Mouse (Mus musculus): Measurements from ENCODE around the gene Six3. TPM values are rescaled to one million over a fixed set of nuclear protein-coding genes. Genes with fewer than 3 reads are reported as not detected.

The Six3 gene
- polyA plus RNA-seq, 1 experiment from 2014 or later = not detected

DNA sequence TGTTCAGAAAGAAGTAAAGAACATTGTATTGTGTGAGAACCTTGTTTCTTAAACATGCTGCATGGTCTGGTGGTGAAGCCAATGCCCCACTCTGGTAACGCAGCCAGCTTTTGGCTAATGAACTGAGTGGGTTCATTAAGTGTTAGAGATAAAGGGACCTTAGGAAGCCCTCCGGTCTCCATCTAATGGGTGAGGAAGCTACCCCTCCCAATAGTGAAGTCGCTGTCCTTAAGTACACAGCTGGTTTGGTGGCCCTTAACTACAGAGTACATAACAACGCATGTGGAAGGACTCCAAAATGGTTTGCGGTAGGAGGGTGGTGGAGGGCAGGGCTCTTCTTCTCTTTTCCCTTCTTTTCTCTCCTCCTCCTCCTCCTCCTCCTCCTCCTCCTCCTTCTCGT lies 24.5 kb downstream of the Six3 start:
- DNase-seq (ENCODE audit: low spot score) = no peak
- Histone ChIP-seq H3K27me3 (ENCODE audit: control insufficient read depth, insufficient read depth, low read length) (no peaks in the 10 kb centered on the region; the same call in 1 of the 2 replicates), H3K4me1 (replicated peaks; ENCODE audit: control insufficient read depth, insufficient read depth) (no peaks in the 10 kb centered on the region), H3K4me3 (ENCODE audit: low read depth, low read length) (no peak overlapping the region), H3K27ac (replicated peaks) (no peak overlapping the region), H3K4me2 (replicated peaks; ENCODE audit: low read depth) (no peak overlapping the region), H3K36me3 (ENCODE audit: control insufficient read depth, insufficient read depth, low read length) (no peaks in the 10 kb centered on the region), H3K9me3 (ENCODE audit: control insufficient read depth, low read length) (no peaks in the 10 kb centered on the region), H3K9ac (ENCODE audit: low read length) (no peak overlapping the region)
- WGBS = 49% methylated on average over 5 of the region's 6 CpGs
- no peak for ATAC-seq (ENCODE audit: low FRiP score, low TSS enrichment)
- no peak for TF ChIP-seq EP300 (optimal IDR thresholded peaks at IDR 0.05)
- TF ChIP-seq CTCF (IDR thresholded peaks at IDR 0.05; ENCODE audit: low read depth) = no peak

GRCm38 (mm10) chr17:85645312-85645711 lies 31.9 kb downstream of the Six3 start:
- no peak for ATAC-seq (ENCODE audit: low FRiP score, low TSS enrichment)
- Histone ChIP-seq H3K9ac (ENCODE audit: low read length) (no peak overlapping the region), H3K27me3 (ENCODE audit: control insufficient read depth, insufficient read depth, low read length) (peaks cover 2% of the 10 kb centered on the region; the same call in 1 of the 2 replicates), H3K4me3 (ENCODE audit: low read depth, low read length) (peak overlapping the region; percentile 20; the same call in 1 of the 2 replicates), H3K4me2 (replicated peaks; ENCODE audit: low read depth) (peak overlapping the region; percentile 58), H3K4me1 (replicated peaks; ENCODE audit: control insufficient read depth, insufficient read depth) (no peaks in the 10 kb centered on the region), H3K36me3 (ENCODE audit: control insufficient read depth, insufficient read depth, low read length) (no peaks in the 10 kb centered on the region), H3K27ac (replicated peaks) (0 out of 2 replicates have a peak overlapping the region, but pooled peaks have one; percentile 45), H3K9me3 (ENCODE audit: control insufficient read depth, low read length) (no peaks in the 10 kb centered on the region)
- no peak for DNase-seq (ENCODE audit: low spot score)
- TF ChIP-seq CTCF (IDR thresholded peaks at IDR 0.05; ENCODE audit: low read depth) = no peak
- no peak for TF ChIP-seq EP300 (optimal IDR thresholded peaks at IDR 0.05)
- 19% methylated on average over 11 of the region's 12 CpGs for WGBS

- DNase-seq (ENCODE audit: low spot score) = peak; percentile 56
- Histone ChIP-seq H3K9me3 (ENCODE audit: control insufficient read depth, low read length) (no peaks in the 10 kb centered on the region), H3K4me3 (ENCODE audit: low read depth, low read length) (peak overlapping the region; percentile 20; the same call in 1 of the 2 replicates), H3K27me3 (ENCODE audit: control insufficient read depth, insufficient read depth, low read length) (peaks cover 2% of the 10 kb centered on the region; the same call in 1 of the 2 replicates), H3K4me1 (replicated peaks; ENCODE audit: control insufficient read depth, insufficient read depth) (no peaks in the 10 kb centered on the region), H3K27ac (replicated peaks) (no peak overlapping the region), H3K9ac (ENCODE audit: low read length) (no peak overlapping the region), H3K4me2 (replicated peaks; ENCODE audit: low read depth) (peak overlapping the region; percentile 58), H3K36me3 (ENCODE audit: control insufficient read depth, insufficient read depth, low read length) (no peaks in the 10 kb centered on the region)
- ATAC-seq (ENCODE audit: low FRiP score, low TSS enrichment) = peak; percentile 23; the same call in 1 of the 2 replicates
- peak; percentile 81 for TF ChIP-seq CTCF (IDR thresholded peaks at IDR 0.05; ENCODE audit: low read depth)
- TF ChIP-seq EP300 (optimal IDR thresholded peaks at IDR 0.05) = no peak
- 8% methylated on average over 36 of the region's 36 CpGs for WGBS
Observed at GRCm38 (mm10) chr17:85645718-85646665, 32.6 kb downstream of the Six3 start.

DNA sequence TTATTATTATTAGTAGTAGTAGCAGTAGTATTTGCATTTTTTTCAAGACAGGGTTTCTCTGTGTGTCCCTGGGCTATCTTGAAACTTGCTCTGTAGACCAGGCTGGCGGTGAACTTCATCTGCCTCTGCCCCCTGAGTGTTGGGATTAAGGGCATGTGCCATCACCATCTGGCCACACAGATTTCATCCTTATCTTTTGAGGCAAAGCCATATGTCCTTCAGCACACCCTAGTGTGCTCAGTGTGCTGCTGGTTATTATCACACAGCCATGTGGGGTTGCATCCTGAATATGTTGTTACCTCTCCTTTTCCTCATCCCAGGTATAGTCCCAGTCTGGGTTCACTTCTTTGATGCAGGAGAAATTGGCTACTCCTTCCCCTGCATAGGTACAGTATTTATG lies 46.6 kb downstream of the Six3 start:
- no peaks in the 10 kb centered on the region for H3K4me1 ChIP-seq (replicated peaks; ENCODE audit: control insufficient read depth, insufficient read depth)
- ATAC-seq (ENCODE audit: low FRiP score, low TSS enrichment) (no peak), DNase-seq (ENCODE audit: low spot score) (no peak)
- H3K4me2 ChIP-seq (replicated peaks; ENCODE audit: low read depth) = no peak overlapping the region
- H3K4me3 ChIP-seq (ENCODE audit: low read depth, low read length) = no peak overlapping the region
- WGBS = 83% methylated on average over 1 of the region's 1 CpGs
- no peak overlapping the region for H3K27ac ChIP-seq (replicated peaks)
- H3K36me3 ChIP-seq (ENCODE audit: control insufficient read depth, insufficient read depth, low read length) = no peaks in the 10 kb centered on the region
- H3K9me3 ChIP-seq (ENCODE audit: control insufficient read depth, low read length) = no peaks in the 10 kb centered on the region
- H3K27me3 ChIP-seq (ENCODE audit: control insufficient read depth, insufficient read depth, low read length) = no peaks in the 10 kb centered on the region
- no peak for TF ChIP-seq EP300 (optimal IDR thresholded peaks at IDR 0.05)
- no peak for TF ChIP-seq CTCF (IDR thresholded peaks at IDR 0.05; ENCODE audit: low read depth)
- H3K9ac ChIP-seq (ENCODE audit: low read length) = no peak overlapping the region

DNA sequence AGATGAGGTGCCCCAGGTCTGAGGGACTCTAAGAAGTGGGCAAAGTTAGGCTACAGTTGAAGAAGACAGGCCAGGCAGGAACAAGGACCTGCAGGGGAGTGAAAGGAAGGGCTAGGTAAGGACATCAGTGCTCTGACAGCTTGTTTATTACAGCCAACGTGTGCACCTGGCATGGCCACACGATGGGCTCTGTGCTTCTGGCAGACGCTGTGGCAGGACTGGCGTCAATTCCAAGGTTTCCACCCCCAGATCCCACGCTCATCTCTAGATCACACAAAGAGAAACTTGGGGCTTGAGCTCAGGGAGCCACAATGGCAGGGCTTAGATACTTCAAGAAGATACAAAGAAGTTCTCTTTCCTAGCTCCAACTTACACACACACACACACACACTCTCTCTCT lies 48.1 kb downstream of the Six3 start:
- Histone ChIP-seq H3K36me3 (ENCODE audit: control insufficient read depth, insufficient read depth, low read length) (no peaks in the 10 kb centered on the region), H3K27me3 (ENCODE audit: control insufficient read depth, insufficient read depth, low read length) (no peaks in the 10 kb centered on the region), H3K9ac (ENCODE audit: low read length) (no peak overlapping the region), H3K4me1 (replicated peaks; ENCODE audit: control insufficient read depth, insufficient read depth) (no peaks in the 10 kb centered on the region), H3K27ac (replicated peaks) (0 out of 2 replicates have a peak overlapping the region, but pooled peaks have one; percentile 45), H3K4me3 (ENCODE audit: low read depth, low read length) (no peak overlapping the region), H3K4me2 (replicated peaks; ENCODE audit: low read depth) (no peak overlapping the region), H3K9me3 (ENCODE audit: control insufficient read depth, low read length) (no peaks in the 10 kb centered on the region)
- TF ChIP-seq EP300 (optimal IDR thresholded peaks at IDR 0.05) = no peak
- no peak for TF ChIP-seq CTCF (IDR thresholded peaks at IDR 0.05; ENCODE audit: low read depth)
- DNase-seq (ENCODE audit: low spot score) (no peak), ATAC-seq (ENCODE audit: low FRiP score, low TSS enrichment) (no peak)
- WGBS = 56% methylated on average over 5 of the region's 5 CpGs

- no peaks in the 10 kb centered on the region for H3K4me1 ChIP-seq (replicated peaks; ENCODE audit: control insufficient read depth, insufficient read depth)
- 33% methylated on average over 2 of the region's 2 CpGs for WGBS
- H3K27me3 ChIP-seq (ENCODE audit: control insufficient read depth, insufficient read depth, low read length) = no peaks in the 10 kb centered on the region
- H3K9me3 ChIP-seq (ENCODE audit: control insufficient read depth, low read length) = no peaks in the 10 kb centered on the region
- no peak for ATAC-seq (ENCODE audit: low FRiP score, low TSS enrichment)
- H3K27ac ChIP-seq (replicated peaks) = no peak overlapping the region
- no peak overlapping the region for H3K4me2 ChIP-seq (replicated peaks; ENCODE audit: low read depth)
- no peak overlapping the region for H3K4me3 ChIP-seq (ENCODE audit: low read depth, low read length)
- TF ChIP-seq EP300 (optimal IDR thresholded peaks at IDR 0.05) (no peak), CTCF (IDR thresholded peaks at IDR 0.05; ENCODE audit: low read depth) (no peak)
- no peaks in the 10 kb centered on the region for H3K36me3 ChIP-seq (ENCODE audit: control insufficient read depth, insufficient read depth, low read length)
- DNase-seq (ENCODE audit: low spot score) = no peak
- H3K9ac ChIP-seq (ENCODE audit: low read length) = no peak overlapping the region
Observed at GRCm38 (mm10) chr17:85664202-85664601, 50.8 kb downstream of the Six3 start.

Data from stomach, postnatal 0 days (tissue).